Mouse (Mus musculus): Measurements from ENCODE around the gene Borcs6. TPM values are rescaled to one million over a fixed set of nuclear protein-coding genes. Genes with fewer than 3 reads are reported as not detected.
A peak's percentile ranks its signal among the peaks of the same experiment; 100 is the strongest.

Gene Borcs6
- polyA plus RNA-seq, 1 experiment: 22.1 TPM

DNA sequence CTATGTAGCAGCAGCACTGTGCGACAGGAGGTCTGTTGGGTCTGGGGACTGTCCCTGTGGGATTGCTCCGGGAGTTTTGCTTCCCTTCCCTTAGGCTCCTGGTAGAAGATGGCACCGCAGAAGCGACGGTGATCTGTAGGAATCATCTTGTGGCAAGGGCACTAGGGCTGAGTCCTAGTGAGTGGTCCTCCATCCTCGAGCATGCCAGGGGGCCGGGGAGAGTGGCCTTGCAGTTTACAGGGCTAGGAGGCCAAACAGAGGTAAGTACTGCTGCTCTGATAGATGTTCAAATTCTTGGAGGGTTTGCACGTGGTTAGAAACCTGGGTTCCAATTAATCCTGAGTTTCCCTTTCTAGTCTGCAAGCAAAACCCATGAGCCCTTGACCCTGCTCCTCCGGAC, 24.1 kb upstream of the Borcs6 start:
- DNase-seq (ENCODE audit: low read depth): no peak
- no peak for TF ChIP-seq POLR2A (IDR thresholded peaks at IDR 0.05; ENCODE audit: borderline replicate concordance, extremely low read depth, insufficient read depth, insufficient read length, poor library complexity, severe bottlenecking)
- TF ChIP-seq CTCF (IDR thresholded peaks at IDR 0.05; ENCODE audit: borderline replicate concordance, extremely low read depth, insufficient read depth, insufficient read length): no peak

DNA sequence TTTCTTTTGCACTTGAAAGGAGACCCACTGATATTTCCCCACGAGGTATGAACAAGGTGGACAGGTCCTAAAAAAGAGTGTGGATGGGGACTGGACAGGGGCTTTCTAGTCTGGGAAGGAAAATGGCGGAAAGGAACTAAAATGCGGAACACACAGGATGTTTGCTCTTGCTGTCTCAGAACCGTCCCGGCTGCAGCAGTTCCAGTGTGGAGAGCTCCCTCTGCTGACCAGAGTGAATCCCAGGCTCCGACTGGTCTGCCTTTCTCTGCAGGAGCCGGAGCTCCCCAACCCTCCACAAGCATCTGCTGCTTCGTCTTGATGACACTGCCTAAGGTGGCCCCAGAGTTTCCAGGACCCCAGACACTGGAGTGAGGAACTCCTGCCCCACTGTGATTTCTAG, 23.7 kb upstream of the Borcs6 start:
- TF ChIP-seq POLR2A (IDR thresholded peaks at IDR 0.05; ENCODE audit: borderline replicate concordance, extremely low read depth, insufficient read depth, insufficient read length, poor library complexity, severe bottlenecking) (no peak), CTCF (IDR thresholded peaks at IDR 0.05; ENCODE audit: borderline replicate concordance, extremely low read depth, insufficient read depth, insufficient read length) (peak; percentile 88)
- peak; percentile 92 for DNase-seq (ENCODE audit: low read depth)

DNA sequence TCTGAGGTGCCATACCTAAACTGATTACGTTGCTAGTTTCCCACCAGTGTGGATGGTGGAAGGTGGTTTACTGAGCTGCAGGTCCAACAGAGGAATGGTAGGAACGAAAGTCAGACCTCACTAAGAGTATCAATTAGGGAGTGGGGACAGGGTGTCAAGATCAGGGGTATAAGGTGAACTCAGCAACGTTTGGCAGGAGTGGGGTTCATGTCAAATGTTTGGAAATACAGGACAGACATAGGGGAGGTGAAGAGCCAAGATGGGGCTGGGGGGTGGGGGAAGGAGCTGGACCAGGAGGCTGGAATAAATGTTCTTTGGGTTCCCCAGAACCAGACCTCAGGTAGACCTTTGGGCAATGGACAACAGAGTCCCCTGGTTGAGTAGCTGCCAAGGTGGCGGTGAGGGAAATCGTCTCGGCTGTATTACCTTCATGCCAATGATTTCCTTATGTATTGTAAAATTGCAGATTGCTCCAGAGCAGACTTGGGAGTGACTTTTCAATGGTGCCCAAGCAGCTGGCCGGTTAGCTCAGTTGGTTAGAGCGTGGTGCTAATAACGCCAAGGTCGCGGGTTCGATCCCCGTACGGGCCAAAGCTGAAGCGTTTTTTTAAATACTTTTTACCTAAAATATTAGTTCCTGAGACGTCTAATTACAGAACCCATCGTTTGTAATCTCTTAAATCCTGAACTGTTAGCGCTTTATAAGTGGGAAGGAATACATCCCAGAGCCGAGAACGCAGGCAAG, 22.9 kb upstream of the Borcs6 start:
- peak; percentile 93 for DNase-seq (ENCODE audit: low read depth)
- TF ChIP-seq POLR2A (IDR thresholded peaks at IDR 0.05; ENCODE audit: borderline replicate concordance, extremely low read depth, insufficient read depth, insufficient read length, poor library complexity, severe bottlenecking) (no peak), CTCF (IDR thresholded peaks at IDR 0.05; ENCODE audit: borderline replicate concordance, extremely low read depth, insufficient read depth, insufficient read length) (no peak)

DNA sequence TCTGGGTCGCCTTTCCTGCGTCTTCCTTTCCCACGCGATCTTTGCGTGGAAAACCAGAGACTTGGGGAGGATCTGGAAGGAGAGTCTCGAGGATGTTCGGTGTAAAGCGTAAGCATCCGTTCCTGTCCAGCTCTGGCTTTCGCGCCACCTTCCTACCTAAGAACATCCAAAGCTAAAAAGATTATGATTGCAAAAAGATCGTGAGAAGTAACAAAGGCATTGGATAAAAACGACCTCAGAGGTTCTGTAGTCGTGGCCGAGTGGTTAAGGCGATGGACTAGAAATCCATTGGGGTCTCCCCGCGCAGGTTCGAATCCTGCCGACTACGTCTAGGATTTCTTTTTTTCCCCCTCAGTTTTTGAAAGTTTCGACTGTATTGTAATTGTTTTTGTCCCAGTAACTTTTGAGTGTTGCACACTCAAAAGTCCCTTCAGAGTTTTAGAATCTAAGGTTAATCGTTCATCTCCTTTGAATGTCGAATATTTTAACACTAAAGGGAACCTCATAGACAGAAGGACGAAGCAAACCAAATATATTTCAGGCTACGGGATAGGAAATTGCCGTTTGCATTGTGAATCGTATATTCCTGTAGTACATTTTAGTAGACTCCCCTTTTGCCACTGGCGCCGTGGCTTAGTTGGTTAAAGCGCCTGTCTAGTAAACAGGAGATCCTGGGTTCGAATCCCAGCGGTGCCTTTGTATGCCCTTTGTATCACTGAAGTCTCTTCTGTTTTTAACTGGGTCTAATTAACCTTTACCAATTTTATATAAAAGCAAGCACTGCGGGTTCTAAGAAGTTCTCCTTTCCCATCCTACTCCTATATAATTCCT, 22.1 kb upstream of the Borcs6 start:
- no peak for TF ChIP-seq POLR2A (IDR thresholded peaks at IDR 0.05; ENCODE audit: borderline replicate concordance, extremely low read depth, insufficient read depth, insufficient read length, poor library complexity, severe bottlenecking)
- TF ChIP-seq CTCF (IDR thresholded peaks at IDR 0.05; ENCODE audit: borderline replicate concordance, extremely low read depth, insufficient read depth, insufficient read length): no peak
- DNase-seq (ENCODE audit: low read depth): peak; percentile 93

DNA sequence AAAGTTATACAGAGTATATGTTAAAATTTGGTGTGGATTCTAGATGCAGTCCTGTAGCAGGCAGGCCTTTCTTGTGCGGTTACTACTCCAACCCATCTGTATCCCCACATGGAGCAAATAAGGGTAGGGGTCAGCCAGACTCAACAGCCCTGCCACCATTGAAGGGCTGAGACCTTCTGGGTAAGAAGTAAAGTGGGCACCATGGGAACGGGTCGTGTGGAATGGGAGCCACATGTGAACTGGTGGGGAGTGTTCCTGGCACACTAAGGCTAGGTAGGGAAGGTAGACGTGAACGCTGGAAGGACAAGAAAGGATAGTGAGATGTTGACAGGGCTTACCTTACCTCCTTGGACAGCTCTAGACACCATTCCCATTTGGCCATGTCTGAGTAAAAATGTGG, 21.3 kb upstream of the Borcs6 start:
- DNase-seq (ENCODE audit: low read depth): no peak
- TF ChIP-seq CTCF (IDR thresholded peaks at IDR 0.05; ENCODE audit: borderline replicate concordance, extremely low read depth, insufficient read depth, insufficient read length): no peak
- no peak for TF ChIP-seq POLR2A (IDR thresholded peaks at IDR 0.05; ENCODE audit: borderline replicate concordance, extremely low read depth, insufficient read depth, insufficient read length, poor library complexity, severe bottlenecking)

DNA sequence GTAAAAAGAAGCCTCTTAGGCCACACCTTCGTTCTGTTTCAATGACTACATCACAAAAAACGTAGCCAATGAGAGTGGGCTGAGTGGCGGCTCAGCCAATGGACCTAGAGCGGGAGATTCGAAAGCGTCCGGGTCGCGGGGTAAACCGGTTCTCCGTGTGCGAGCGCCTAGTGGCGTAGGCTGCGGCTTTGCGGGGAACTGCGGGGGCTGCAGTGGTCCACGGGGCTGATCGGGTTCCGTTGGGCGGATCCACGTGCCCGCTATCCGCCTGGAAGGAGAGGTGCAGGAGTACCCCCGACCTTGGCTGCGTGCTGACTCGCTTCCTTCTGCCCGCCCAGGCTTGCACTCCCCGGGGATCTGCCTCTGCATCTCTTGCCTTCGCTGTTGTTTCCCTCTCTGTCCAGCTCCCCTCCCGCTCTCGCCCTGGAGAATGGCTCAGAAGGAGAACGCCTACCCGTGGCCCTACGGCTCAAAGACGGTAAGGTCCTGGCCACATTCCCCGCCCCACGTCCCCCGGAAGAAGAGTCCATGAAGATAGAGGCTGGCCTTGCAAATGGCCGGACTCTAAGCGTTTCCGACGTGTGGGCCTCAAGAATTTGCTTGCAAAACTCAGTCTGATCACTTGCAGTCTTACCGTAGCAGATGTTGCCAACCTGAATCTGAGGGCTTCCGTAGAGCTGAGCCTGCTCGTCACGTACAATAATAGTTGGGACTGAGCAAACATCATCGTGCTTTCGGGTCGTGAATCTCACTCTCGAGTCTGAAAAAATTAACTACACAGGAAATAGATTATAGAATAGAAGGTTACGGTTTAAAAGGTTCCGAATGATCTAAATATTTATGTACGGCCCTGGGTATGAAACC, 13.8 kb upstream of the Borcs6 start, which contains the start of gene Aurkb:
Gene Aurkb (plus strand): TSS at position 117 of the 864 bp plus-strand sequence.
- peak; percentile 96 for DNase-seq (ENCODE audit: low read depth)
- TF ChIP-seq POLR2A (IDR thresholded peaks at IDR 0.05; ENCODE audit: borderline replicate concordance, extremely low read depth, insufficient read depth, insufficient read length, poor library complexity, severe bottlenecking): peak; percentile 31; the same call in 1 of the 2 replicates
- TF ChIP-seq CTCF (IDR thresholded peaks at IDR 0.05; ENCODE audit: borderline replicate concordance, extremely low read depth, insufficient read depth, insufficient read length): no peak

DNA sequence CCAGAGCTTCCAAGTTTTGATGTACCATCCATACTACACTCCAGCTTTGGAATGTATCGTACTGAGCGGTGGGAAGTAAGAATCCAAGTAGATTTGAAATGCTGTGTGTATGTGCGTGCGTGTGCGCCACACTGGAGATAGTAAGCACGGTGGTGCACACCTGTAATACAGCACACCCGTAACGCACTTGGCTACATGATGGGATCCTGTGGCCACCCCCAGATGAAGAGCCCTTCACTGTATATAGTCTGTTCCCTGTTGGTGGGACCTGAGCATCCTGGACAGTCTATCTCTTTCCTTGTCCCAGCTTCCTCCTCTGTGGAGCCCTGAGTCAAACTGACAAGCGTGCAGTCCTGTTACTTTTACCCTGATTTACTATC, 13.1 kb upstream of the Borcs6 start:
- TF ChIP-seq POLR2A (IDR thresholded peaks at IDR 0.05; ENCODE audit: borderline replicate concordance, extremely low read depth, insufficient read depth, insufficient read length, poor library complexity, severe bottlenecking) (no peak), CTCF (IDR thresholded peaks at IDR 0.05; ENCODE audit: borderline replicate concordance, extremely low read depth, insufficient read depth, insufficient read length) (no peak)
- no peak for DNase-seq (ENCODE audit: low read depth)

DNA sequence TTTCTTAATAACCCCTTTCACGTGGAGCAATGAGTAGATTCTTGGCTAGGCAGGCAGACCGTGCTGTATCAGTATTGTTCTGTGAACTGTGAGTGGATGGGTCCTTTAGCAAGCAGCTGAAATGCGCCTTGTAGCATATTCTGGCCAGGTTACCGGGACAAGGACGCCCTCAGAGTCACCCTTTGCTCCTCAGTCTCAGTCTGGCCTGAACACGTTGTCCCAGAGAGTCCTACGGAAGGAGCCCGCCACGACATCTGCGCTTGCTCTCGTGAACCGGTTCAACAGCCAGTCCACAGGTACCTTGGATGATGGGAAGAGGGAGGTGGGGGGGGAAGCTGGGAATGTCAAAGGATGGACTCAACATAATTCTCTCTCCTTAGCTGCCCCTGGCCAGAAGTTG, 11.9 kb upstream of the Borcs6 start:
- DNase-seq (ENCODE audit: low read depth): no peak
- TF ChIP-seq POLR2A (IDR thresholded peaks at IDR 0.05; ENCODE audit: borderline replicate concordance, extremely low read depth, insufficient read depth, insufficient read length, poor library complexity, severe bottlenecking) (no peak), CTCF (IDR thresholded peaks at IDR 0.05; ENCODE audit: borderline replicate concordance, extremely low read depth, insufficient read depth, insufficient read length) (no peak)

DNA sequence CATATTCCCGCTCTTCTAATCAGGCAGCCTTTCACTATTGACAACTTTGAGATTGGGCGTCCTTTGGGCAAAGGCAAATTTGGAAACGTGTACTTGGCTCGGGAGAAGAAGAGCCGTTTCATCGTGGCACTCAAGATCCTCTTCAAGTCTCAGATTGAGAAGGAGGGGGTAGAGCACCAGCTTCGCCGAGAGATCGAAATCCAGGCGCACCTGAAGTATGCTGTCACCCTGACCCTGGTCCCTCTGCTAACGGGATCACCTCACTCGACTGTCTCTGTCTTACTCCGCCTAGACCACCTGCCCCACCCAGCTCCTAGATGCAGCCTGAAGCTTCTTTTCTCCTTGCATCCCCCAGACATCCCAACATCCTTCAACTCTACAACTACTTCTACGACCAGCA, 11.4 kb upstream of the Borcs6 start:
- DNase-seq (ENCODE audit: low read depth): no peak
- TF ChIP-seq CTCF (IDR thresholded peaks at IDR 0.05; ENCODE audit: borderline replicate concordance, extremely low read depth, insufficient read depth, insufficient read length): no peak
- no peak for TF ChIP-seq POLR2A (IDR thresholded peaks at IDR 0.05; ENCODE audit: borderline replicate concordance, extremely low read depth, insufficient read depth, insufficient read length, poor library complexity, severe bottlenecking)

DNA sequence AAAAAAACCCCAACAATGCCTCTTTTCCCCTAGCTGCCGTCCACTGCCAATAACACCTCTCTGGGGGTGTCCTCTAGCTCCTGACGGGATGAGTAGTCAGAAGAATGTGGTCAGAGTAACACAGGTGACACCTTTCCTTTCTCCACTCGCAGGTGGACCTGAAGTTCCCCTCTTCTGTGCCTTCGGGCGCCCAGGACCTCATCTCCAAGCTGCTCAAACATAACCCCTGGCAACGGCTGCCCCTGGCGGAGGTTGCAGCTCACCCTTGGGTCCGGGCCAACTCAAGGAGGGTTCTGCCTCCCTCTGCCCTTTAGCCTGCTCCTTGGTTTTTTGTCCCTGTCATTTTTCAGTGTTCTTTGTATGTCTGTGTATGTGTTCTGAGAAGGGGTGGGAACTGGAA, 8.8 kb upstream of the Borcs6 start:
- DNase-seq (ENCODE audit: low read depth): no peak
- TF ChIP-seq CTCF (IDR thresholded peaks at IDR 0.05; ENCODE audit: borderline replicate concordance, extremely low read depth, insufficient read depth, insufficient read length) (no peak), POLR2A (IDR thresholded peaks at IDR 0.05; ENCODE audit: borderline replicate concordance, extremely low read depth, insufficient read depth, insufficient read length, poor library complexity, severe bottlenecking) (no peak)

DNA sequence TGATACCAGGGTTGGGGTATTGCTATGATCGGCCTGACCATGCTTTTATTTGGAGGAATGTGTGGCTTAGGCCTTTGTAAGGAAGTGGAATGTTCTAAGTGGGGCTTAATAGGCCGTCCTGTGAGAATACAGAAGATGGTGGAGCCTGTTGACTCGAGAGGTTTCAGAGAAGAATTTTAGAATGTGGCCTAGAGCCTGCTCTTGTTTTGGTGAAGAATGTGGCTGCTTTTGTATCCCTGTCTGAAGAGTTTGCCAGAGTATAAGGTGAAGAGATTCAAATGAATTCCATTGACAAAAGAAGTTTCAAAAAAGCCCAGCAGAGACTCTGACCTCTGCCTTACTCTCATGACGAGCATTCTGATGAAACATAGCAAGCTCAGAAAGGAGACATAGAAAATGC, 7.7 kb upstream of the Borcs6 start:
- TF ChIP-seq CTCF (IDR thresholded peaks at IDR 0.05; ENCODE audit: borderline replicate concordance, extremely low read depth, insufficient read depth, insufficient read length) (no peak), POLR2A (IDR thresholded peaks at IDR 0.05; ENCODE audit: borderline replicate concordance, extremely low read depth, insufficient read depth, insufficient read length, poor library complexity, severe bottlenecking) (no peak)
- no peak for DNase-seq (ENCODE audit: low read depth)

All from brain, embryonic 14.5 days (tissue).